Mouse (Mus musculus): ENCODE results near the gene Colgalt1.

Gene Colgalt1

GRCm38 (mm10) chr8:71670198-71670597 is 59.4 kb downstream of the Colgalt1 start:
- DNase-seq (ENCODE audit: low spot score) = no peak

- DNase-seq (ENCODE audit: low spot score) = no peak
These were observed 60.1 kb downstream of the Colgalt1 start for GRCm38 (mm10) chr8:71670621-71671548.

- peak; percentile 98 for DNase-seq (ENCODE audit: low spot score)
These were observed 60.8 kb downstream of the Colgalt1 start, which contains the start of gene Unc13a for GRCm38 (mm10) chr8:71671549-71671965. Unc13a (minus strand) TSS chr8:71671757.

- DNase-seq (ENCODE audit: low spot score) = no peak
These were observed 61.5 kb downstream of the Colgalt1 start for GRCm38 (mm10) chr8:71672168-71672735.

- no peak for DNase-seq (ENCODE audit: low spot score)
These were observed 63.3 kb downstream of the Colgalt1 start for GRCm38 (mm10) chr8:71674071-71674470.

Measured in testis, postnatal 10 days (tissue).